Mouse (Mus musculus): ENCODE measurements around the gene Rsbn1.
A peak's percentile ranks its signal among the peaks of the same experiment; 100 is the strongest.

Rsbn1 gene

GRCm38 (mm10) chr3:103948666-103949065 lies 34.7 kb downstream of the Rsbn1 start:
- no peak for DNase-seq (ENCODE audit: low spot score)

GRCm38 (mm10) chr3:103960622-103961021 lies 46.7 kb downstream of the Rsbn1 start:
- no peak for DNase-seq (ENCODE audit: low spot score)

GRCm38 (mm10) chr3:103967231-103967630 lies 53.3 kb downstream of the Rsbn1 start:
- DNase-seq (ENCODE audit: low spot score): no peak

GRCm38 (mm10) chr3:103967861-103968691 lies 54.2 kb downstream of the Rsbn1 start, which contains the start of gene Phtf1:
Gene Phtf1, plus strand, starts transcription at chr3:103968110.
- peak; percentile 79 for DNase-seq (ENCODE audit: low spot score)

GRCm38 (mm10) chr3:103968701-103969100 lies 54.8 kb downstream of the Rsbn1 start:
- peak; percentile 24 for DNase-seq (ENCODE audit: low spot score)

GRCm38 (mm10) chr3:103971157-103971556 lies 57.2 kb downstream of the Rsbn1 start:
- no peak for DNase-seq (ENCODE audit: low spot score)

GRCm38 (mm10) chr3:103984556-103984955 lies 70.6 kb downstream of the Rsbn1 start:
- no peak for DNase-seq (ENCODE audit: low spot score)

GRCm38 (mm10) chr3:103985194-103985593 lies 71.3 kb downstream of the Rsbn1 start:
- DNase-seq (ENCODE audit: low spot score): no peak

- no peak for DNase-seq (ENCODE audit: low spot score)
Observed at GRCm38 (mm10) chr3:103987831-103988432, 74.0 kb downstream of the Rsbn1 start.

GRCm38 (mm10) chr3:103989352-103989751 lies 75.4 kb downstream of the Rsbn1 start:
- DNase-seq (ENCODE audit: low spot score): no peak

GRCm38 (mm10) chr3:103991271-103991670 lies 77.4 kb downstream of the Rsbn1 start:
- no peak for DNase-seq (ENCODE audit: low spot score)

GRCm38 (mm10) chr3:103998724-103999123 lies 84.8 kb downstream of the Rsbn1 start:
- DNase-seq (ENCODE audit: low spot score): no peak

- DNase-seq (ENCODE audit: low spot score): no peak
Observed at GRCm38 (mm10) chr3:104006896-104007466, 93.1 kb downstream of the Rsbn1 start.

GRCm38 (mm10) chr3:104007479-104007878 lies 93.6 kb downstream of the Rsbn1 start:
- DNase-seq (ENCODE audit: low spot score): no peak

- DNase-seq (ENCODE audit: low spot score): no peak
Observed at GRCm38 (mm10) chr3:104009924-104010662, 96.2 kb downstream of the Rsbn1 start.

- DNase-seq (ENCODE audit: low spot score): no peak
Observed at GRCm38 (mm10) chr3:104011972-104012371, 98.1 kb downstream of the Rsbn1 start.
